Mouse (Mus musculus) limb, embryonic 12.5 days (tissue): ENCODE data around the gene Abhd12b. TPM values are rescaled to one million over a fixed set of nuclear protein-coding genes. Genes with fewer than 3 reads are reported as not detected.
"Not testable (repeated sequence)": the region's sequence is repeated elsewhere in the genome, so short reads cannot be mapped to it uniquely, and the experiment has no call there.

Experiments
- ATAC-seq: fragments of 200-750 bp; cut with Nextera tagmentation; 2 replicates; pipeline ENCODE4 v1.8.0; 2017; ENCODE audit warnings: low read depth, moderate TSS enrichment; ENCODE audit not compliant: insufficient number of reproducible peaks, insufficient read depth, low FRiP score, low TSS enrichment
- H3K27ac ChIP-seq: fragments of 300-500 bp; sonication (generic); 2 replicates; pipeline ENCODE4 v1.5.1; 2016; ENCODE audit warnings: mild to moderate bottlenecking, moderate library complexity
- H3K27me3 ChIP-seq: fragments of 300-500 bp; sonication (generic); 2 replicates; pipeline ENCODE4 v1.6.1; 2016; ENCODE audit warnings: mild to moderate bottlenecking, moderate library complexity
- H3K36me3 ChIP-seq: fragments of 300-500 bp; sonication (generic); 2 replicates; pipeline ENCODE4 v1.6.1; 2016; ENCODE audit warnings: mild to moderate bottlenecking, moderate library complexity
- H3K4me1 ChIP-seq: fragments of 300-500 bp; sonication (generic); replicated peaks from 2 replicates; pipeline ENCODE4 v1.6.1; 2016
- H3K4me2 ChIP-seq: fragments of 300-500 bp; sonication (generic); 2 replicates; pipeline ENCODE4 v1.6.1; 2016; ENCODE audit warnings: mild to moderate bottlenecking, moderate library complexity
- H3K4me3 ChIP-seq: fragments of 300-500 bp; sonication (generic); replicated peaks from 2 replicates; pipeline ENCODE4 v1.5.1; 2016; ENCODE audit warnings: mild to moderate bottlenecking
- H3K9ac ChIP-seq: fragments of 300-500 bp; sonication (generic); replicated peaks from 2 replicates; pipeline ENCODE4 v1.6.1; 2016; ENCODE audit warnings: mild to moderate bottlenecking, moderate library complexity
- H3K9me3 ChIP-seq: fragments of 300-500 bp; sonication (generic); 2 replicates; pipeline ENCODE4 v1.6.1; 2016; ENCODE audit warnings: mild to moderate bottlenecking, moderate library complexity
- WGBS: fragments of 180-500 bp; shearing (Covaris S2); methylation state at CpG from one replicate; pipeline ENCODE4 v1.1.7; 2016; 5-methylcytosine and 5-hydroxymethylcytosine counted together
- polyA plus RNA-seq: library from polyadenylated mRNA; unstranded; fragments of >200 nt; fragmentation: Nextera tagmentation; extraction: Ambion mirVana; gene quantifications from 2 replicates; pipeline ENCODE4 v1.2.1, GENCODE M21; 2016

Abhd12b gene
- polyA plus RNA-seq, 1 experiment from 2014 or later = not detected

DNA sequence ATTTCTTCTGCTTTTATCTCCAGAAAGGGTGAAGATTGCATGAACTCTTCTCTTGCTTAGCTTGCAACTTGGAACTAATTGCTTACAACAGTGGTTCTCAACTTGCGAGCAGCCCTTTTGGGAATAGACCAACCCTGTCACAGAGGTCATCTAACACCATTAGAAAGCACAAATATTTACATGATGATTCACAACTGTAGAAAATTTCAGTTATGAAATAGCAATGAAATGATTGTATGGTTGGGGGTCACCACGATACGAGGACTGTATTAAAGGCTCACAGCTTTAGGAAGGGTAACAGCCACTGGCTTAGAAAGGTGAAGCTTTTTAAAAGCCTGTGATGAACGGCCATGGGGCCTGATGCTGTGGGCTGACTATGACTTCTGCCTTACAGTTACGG, 7.1 kb downstream of the Abhd12b start:
- H3K9ac ChIP-seq = no peak overlapping the region
- no peak for ATAC-seq
- H3K4me1 ChIP-seq = no peaks in the 10 kb centered on the region
- H3K4me3 ChIP-seq = no peak overlapping the region
- H3K4me2 ChIP-seq = no peak overlapping the region
- H3K27ac ChIP-seq = no peak overlapping the region
- H3K9me3 ChIP-seq = no peaks in the 10 kb centered on the region
- no peaks in the 10 kb centered on the region for H3K27me3 ChIP-seq
- 79% methylated on average over 5 of the region's 5 CpGs for WGBS
- no peaks in the 10 kb centered on the region for H3K36me3 ChIP-seq

DNA sequence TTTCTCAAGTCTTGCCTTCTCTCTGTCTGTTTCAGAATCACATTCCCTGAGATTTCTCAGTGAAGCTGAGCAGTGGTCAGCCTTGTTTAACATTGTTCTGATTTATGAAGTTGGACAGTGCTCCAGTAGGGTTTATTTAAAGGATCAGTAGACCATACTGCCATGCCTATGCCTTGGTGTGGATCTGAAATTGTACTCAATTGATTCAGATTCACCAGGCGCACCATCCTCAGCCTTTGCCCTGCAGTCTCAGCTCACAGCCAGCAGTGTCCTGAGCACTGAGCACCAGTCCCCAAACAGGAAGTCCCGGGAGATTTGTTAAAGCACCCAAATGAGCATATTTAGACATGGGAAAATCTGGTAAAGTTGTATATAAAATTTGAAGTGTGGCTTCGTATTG, 10.8 kb downstream of the Abhd12b start:
- no peaks in the 10 kb centered on the region for H3K9me3 ChIP-seq
- H3K4me3 ChIP-seq = no peak overlapping the region
- WGBS = 74% methylated on average over 3 of the region's 3 CpGs
- H3K27me3 ChIP-seq = no peaks in the 10 kb centered on the region
- ATAC-seq = no peak
- H3K4me2 ChIP-seq = no peak overlapping the region
- no peaks in the 10 kb centered on the region for H3K4me1 ChIP-seq
- no peak overlapping the region for H3K9ac ChIP-seq
- H3K36me3 ChIP-seq = no peaks in the 10 kb centered on the region
- H3K27ac ChIP-seq = no peak overlapping the region

DNA sequence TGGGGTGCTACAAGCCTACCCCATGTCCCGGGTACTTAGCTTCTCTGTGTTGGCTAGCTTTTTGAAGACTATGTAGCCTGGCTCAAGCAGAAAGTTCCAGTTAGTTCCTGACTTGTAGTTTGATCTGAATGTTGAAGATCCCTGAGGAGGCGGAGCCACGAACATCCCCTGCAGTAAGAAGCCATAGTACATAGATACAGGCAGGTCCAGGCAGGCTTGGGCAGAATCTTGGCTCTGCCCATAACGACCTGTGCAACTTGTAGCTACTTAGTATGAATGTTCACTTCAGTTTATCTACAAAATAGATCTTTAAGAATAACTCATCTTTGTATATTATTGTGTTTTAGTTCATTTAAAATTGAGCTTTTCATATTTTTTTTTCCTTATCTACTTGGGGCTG, 14.0 kb downstream of the Abhd12b start:
- Histone ChIP-seq H3K9me3 (no peaks in the 10 kb centered on the region), H3K36me3 (no peaks in the 10 kb centered on the region), H3K4me1 (no peaks in the 10 kb centered on the region), H3K27me3 (no peaks in the 10 kb centered on the region), H3K4me3 (no peak overlapping the region), H3K4me2 (no peak overlapping the region), H3K9ac (no peak overlapping the region), H3K27ac (no peak overlapping the region)
- no peak for ATAC-seq
- WGBS = 80% methylated on average over 4 of the region's 4 CpGs

DNA sequence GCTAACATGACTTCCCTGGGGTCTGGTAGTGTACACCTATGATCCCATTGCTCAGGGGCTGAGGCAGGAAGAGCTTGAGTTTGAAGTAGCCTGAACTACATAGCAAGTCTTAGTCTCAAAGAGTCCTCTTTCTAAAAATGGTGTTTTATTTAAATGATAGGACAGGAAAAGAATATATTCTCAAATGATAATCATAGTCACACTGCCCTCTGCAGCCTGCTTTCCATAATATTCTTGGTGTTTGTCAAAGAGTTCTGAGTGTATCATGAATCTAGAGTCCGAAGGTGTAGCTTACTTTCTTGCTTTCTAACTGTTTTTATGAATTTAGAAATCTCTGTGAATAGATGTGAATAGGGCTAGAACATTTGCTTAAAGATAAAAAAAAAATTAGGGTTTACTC, 16.0 kb downstream of the Abhd12b start:
- no peak for ATAC-seq
- H3K27ac ChIP-seq = no peak overlapping the region
- H3K4me1 ChIP-seq = no peaks in the 10 kb centered on the region
- no peak overlapping the region for H3K4me3 ChIP-seq
- H3K4me2 ChIP-seq = no peak overlapping the region
- WGBS = 95% methylated on average over 1 of the region's 1 CpGs
- H3K9me3 ChIP-seq = no peaks in the 10 kb centered on the region
- H3K27me3 ChIP-seq = no peaks in the 10 kb centered on the region
- H3K9ac ChIP-seq = no peak overlapping the region
- no peaks in the 10 kb centered on the region for H3K36me3 ChIP-seq

DNA sequence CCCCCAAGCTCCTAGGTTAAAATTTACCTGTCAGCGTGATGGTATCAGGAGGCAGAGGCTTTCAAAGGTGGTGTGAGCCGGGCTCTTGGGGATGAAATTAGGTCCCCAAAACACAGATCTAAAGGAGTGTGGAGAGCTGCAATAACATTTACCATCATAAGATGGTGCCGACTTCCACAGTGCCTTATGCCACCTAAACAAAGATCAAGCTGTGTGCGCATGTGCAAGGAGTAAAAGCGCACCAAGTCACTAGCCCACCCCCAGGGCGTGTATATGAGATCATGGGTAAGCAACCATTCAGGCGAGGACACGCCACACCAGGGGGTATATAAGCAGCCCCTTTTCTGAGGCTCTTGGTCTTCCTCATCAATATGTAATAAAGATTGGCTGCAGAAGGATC, 29.6 kb downstream of the Abhd12b start:
- peaks cover 16% of the 10 kb centered on the region for H3K9me3 ChIP-seq
- not testable (repeated sequence) for H3K4me1 ChIP-seq, H3K4me3 ChIP-seq, H3K27me3 ChIP-seq, H3K4me2 ChIP-seq, ATAC-seq, H3K9ac ChIP-seq, H3K36me3 ChIP-seq, H3K27ac ChIP-seq
- 96% methylated on average over 8 of the region's 8 CpGs for WGBS

DNA sequence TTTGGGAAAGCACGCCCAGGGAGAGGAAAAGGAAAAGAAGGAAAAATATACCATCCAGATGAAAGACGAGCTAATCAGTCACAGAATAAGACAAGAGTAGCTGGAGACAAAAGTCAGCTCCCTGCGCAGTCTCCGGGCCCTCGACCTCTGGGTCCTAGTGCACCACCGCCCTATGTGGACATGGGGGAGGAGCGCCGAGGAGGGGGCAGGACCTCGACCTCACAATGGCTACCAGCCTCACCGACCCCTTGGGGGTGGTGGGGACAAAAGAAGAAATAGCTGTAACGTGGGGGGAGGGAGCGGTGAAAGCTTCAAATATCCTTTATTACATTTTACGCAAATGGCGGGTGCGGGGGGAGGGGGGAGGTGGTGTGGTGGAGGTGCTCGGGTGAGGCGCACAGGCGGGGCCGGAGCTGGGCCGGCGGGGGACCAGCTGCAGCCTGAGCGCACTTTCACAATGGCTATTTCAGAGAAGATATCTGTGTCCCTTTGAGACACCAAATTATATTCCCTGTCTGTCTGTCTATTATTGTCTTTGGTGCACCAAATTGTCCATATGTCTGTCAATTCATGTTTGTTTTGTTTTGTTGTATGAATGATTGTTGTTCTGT, 30.3 kb downstream of the Abhd12b start:
- Histone ChIP-seq H3K9ac (no peak overlapping the region), H3K27me3 (no peaks in the 10 kb centered on the region), H3K36me3 (no peaks in the 10 kb centered on the region), H3K4me2 (no peak overlapping the region), H3K9me3 (peaks cover 16% of the 10 kb centered on the region), H3K27ac (no peak overlapping the region), H3K4me3 (no peak overlapping the region), H3K4me1 (no peaks in the 10 kb centered on the region)
- no peak for ATAC-seq
- WGBS = 88% methylated on average over 22 of the region's 22 CpGs

DNA sequence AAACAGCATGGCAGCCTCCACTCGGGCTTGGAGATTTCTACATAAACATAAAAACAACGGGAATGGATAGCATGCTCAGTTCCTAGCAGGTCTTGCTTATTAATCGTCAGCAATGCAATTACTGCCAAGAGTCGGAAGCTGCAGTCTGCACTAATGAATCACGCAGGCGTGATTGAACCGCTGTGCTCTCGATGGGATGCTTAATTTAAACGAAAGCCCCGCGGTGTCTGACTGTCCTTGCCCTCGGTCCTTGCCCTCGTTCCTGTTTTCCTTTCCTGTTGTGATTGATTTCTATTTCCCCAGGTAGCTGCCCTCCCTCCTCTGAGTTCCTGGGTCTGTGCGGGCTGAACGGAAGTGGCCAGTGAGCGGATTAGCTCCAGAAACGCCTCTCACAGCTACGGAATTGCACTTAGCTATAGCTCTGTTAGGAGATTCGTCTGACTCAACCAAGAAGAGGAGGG, 38.4 kb downstream of the Abhd12b start:
- Histone ChIP-seq H3K4me3 (peak overlapping the region; percentile 30), H3K9ac (no peak overlapping the region), H3K27ac (peak overlapping the region; percentile 69)

DNA sequence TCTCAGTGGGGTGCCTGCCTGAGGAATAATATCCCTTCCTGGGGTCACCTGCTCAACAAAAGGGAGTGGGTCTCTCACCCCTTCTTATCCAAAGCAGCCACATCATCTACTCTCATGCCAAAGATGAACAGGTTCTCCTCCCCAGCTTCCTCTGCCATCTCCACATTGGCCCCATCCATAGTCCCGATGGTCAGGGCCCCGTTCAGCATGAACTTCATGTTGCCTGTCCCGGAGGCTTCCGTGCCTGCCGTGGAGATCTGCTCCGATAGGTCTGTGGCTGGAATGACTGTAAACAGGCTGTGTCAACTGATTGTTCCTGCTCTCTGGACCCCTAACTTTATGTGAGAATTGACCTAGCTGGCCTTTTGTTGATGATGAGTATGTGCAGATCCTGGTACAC, 41.5 kb downstream of the Abhd12b start:
- H3K4me3 ChIP-seq = no peak overlapping the region
- H3K27ac ChIP-seq = no peak overlapping the region
- H3K9me3 ChIP-seq = no peaks in the 10 kb centered on the region
- WGBS = 93% methylated on average over 6 of the region's 6 CpGs
- peaks cover 11% of the 10 kb centered on the region for H3K4me1 ChIP-seq
- no peak overlapping the region for H3K4me2 ChIP-seq
- no peaks in the 10 kb centered on the region for H3K36me3 ChIP-seq
- no peak for ATAC-seq
- H3K9ac ChIP-seq = no peak overlapping the region
- no peaks in the 10 kb centered on the region for H3K27me3 ChIP-seq

More for the DNA sequence above, 38.4 kb downstream of the Abhd12b start:
- peaks cover 11% of the 10 kb centered on the region for H3K4me1 ChIP-seq
- no peaks in the 10 kb centered on the region for H3K9me3 ChIP-seq
- no peaks in the 10 kb centered on the region for H3K36me3 ChIP-seq
- WGBS = 20% methylated on average over 19 of the region's 19 CpGs
- peak overlapping the region; percentile 58 for H3K4me2 ChIP-seq
- ATAC-seq = no peak
- no peaks in the 10 kb centered on the region for H3K27me3 ChIP-seq

DNA sequence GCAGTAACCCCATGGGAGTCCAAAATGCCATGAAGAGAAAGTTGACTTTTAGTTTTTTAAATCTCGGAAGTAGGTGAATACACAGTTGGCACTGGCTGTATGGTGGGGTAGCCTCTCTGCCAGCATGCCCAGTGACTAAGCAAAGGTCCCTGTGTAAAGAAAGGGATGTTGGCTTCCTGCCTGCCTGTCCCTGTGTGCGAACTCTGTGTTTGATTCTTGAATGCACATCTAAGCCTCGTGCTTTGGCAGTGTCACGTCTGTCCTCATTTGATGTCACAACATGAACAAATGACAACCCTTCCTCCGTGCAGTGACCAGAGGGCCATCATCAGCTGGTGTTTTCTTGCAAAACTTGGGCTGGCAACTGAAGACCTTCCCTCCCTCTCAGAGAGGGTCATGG, 42.4 kb downstream of the Abhd12b start:
- WGBS = 91% methylated on average over 5 of the region's 5 CpGs

DNA sequence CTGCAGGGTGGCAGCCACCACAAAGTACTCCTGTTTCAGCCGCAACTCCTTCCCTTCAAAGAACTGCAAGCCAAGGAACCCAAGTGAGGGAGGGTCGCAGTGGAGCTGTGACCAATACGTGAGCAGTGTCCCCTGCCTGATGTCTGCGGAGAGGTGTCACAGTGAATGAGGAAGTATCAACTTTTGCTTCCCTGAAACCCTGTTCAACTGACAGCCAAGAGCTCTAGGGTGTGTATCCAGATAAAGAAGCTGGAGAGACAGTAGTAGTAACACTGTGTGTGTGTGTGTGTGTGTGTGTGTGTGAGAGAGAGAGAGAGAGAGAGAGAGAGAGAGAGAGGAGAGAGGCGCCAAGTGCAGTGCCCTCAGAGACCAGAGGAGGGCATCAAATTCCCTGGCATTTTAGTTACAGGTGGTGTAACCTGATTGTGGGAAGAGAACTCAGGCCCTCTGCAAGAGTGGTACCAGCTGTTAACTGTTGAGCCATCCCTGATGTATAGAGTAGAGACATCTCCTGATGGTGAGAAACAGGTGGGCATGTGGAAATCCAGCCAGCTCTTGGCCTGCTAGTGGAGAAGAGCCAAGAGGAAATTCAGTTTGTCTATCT, 48.1 kb downstream of the Abhd12b start:
- Histone ChIP-seq H3K9ac (no peak overlapping the region), H3K4me1 (no peaks in the 10 kb centered on the region; the same call in 1 of the 2 replicates), H3K4me3 (no peak overlapping the region), H3K36me3 (no peaks in the 10 kb centered on the region), H3K4me2 (no peak overlapping the region), H3K9me3 (no peaks in the 10 kb centered on the region), H3K27ac (no peak overlapping the region), H3K27me3 (no peaks in the 10 kb centered on the region)
- no peak for ATAC-seq
- WGBS = 61% methylated on average over 5 of the region's 5 CpGs

More for the DNA sequence above, 42.4 kb downstream of the Abhd12b start:
- Histone ChIP-seq H3K27ac (no peak overlapping the region), H3K4me3 (no peak overlapping the region), H3K27me3 (no peaks in the 10 kb centered on the region), H3K4me2 (no peak overlapping the region), H3K36me3 (no peaks in the 10 kb centered on the region), H3K4me1 (peaks cover 11% of the 10 kb centered on the region), H3K9me3 (no peaks in the 10 kb centered on the region), H3K9ac (no peak overlapping the region)
- no peak for ATAC-seq

DNA sequence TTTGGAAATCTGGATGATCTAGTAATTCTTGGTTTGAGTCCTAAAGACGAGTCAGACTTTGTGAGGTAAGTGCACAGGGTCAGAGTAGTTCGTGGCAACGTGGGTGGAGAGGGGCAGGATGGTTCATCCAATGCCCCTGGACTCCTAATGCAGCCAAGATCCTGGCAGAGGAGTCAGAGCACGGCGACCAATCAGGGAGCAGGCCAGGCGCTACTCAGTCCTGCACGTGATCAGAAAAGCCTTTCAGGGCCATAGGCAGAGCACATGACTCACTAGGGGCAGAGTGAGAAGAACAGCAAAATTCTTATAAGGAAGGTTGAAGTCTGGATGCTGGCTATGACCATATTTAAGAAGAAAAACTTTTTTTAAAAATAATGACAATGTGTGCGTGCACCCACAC, 50.5 kb downstream of the Abhd12b start:
- H3K27ac ChIP-seq = no peak overlapping the region
- no peak overlapping the region for H3K4me3 ChIP-seq
- H3K9me3 ChIP-seq = no peaks in the 10 kb centered on the region
- H3K36me3 ChIP-seq = no peaks in the 10 kb centered on the region
- H3K27me3 ChIP-seq = no peaks in the 10 kb centered on the region
- H3K4me2 ChIP-seq = no peak overlapping the region
- no peak for ATAC-seq
- no peak overlapping the region for H3K9ac ChIP-seq
- H3K4me1 ChIP-seq = no peaks in the 10 kb centered on the region; the same call in 1 of the 2 replicates
- 78% methylated on average over 8 of the region's 8 CpGs for WGBS

DNA sequence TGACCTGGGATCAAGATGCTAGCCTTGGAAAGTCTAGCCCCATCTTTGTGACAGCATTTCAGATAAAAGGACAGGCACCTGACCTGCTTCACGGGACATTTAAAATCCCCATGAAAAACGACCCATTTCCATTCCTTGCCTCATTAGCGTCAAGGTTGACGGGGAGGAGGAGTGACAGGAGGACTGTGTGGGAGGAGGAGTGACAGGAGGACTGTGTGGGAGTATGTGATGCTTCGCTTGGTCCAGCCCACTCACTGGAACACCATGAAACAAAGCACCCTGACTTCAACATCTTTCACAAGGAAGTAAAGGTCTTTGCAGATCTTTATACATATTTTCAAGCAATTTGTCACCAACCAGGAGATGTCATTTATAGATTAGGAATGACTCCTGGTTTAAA, 54.3 kb downstream of the Abhd12b start:
- H3K9me3 ChIP-seq = no peaks in the 10 kb centered on the region
- ATAC-seq = no peak
- H3K27ac ChIP-seq = no peak overlapping the region
- no peaks in the 10 kb centered on the region for H3K36me3 ChIP-seq
- WGBS = 63% methylated on average over 5 of the region's 5 CpGs
- no peak overlapping the region for H3K4me3 ChIP-seq
- H3K4me1 ChIP-seq = no peaks in the 10 kb centered on the region
- H3K9ac ChIP-seq = no peak overlapping the region
- no peak overlapping the region for H3K4me2 ChIP-seq
- H3K27me3 ChIP-seq = no peaks in the 10 kb centered on the region
